Mouse (Mus musculus): ENCODE data around the gene Rpl24. TPM values are rescaled to one million over a fixed set of nuclear protein-coding genes. Genes with fewer than 3 reads are reported as not detected.

Gene Rpl24
- polyA plus RNA-seq (2014; fragmentation: Nextera tagmentation; extraction: Ambion mirVana) = 529 and 563 TPM in 2 replicates

DNA sequence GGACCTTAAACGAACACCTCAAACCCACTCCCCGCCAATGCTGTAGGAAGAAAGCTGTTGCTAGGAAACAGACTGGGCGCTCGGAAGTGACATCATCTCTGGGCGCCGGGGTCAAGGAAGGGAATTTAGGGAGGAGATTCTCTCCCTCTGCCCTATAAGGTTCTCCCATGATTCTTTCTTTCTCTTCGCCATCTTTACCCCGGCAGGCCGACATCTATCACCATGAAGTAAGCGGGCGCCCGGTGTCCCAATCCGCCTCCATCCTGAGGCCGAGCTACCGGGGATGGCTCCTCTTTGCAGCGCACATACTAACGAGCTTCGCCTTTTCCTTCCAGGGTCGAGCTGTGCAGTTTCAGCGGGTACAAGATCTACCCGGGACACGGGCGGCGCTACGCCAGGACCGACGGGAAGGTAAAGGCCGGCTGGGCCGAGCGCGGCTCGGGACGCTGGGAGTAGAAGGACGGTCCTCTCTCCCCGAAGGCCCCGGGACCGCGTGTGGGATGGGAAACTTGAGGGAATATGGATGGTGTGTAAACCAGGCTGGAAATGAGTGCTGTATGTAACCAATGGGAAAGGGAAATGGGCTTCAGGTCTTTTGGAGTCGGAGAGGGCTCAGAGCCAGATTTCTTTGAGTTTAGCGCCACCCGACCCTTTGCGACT is at the start of gene Rpl24:
TSS of gene Rpl24 (plus strand) at position 64 of the 660 bp plus-strand sequence.
- Histone ChIP-seq H3K27me3 (ENCODE audit: control insufficient read depth, insufficient read depth, low read length) (no peaks in the 10 kb centered on the region), H3K4me1 (ENCODE audit: control insufficient read depth, insufficient read depth, low read length) (peaks cover 5% of the 10 kb centered on the region; the same call in 1 of the 2 replicates), H3K9me3 (ENCODE audit: control insufficient read depth, low read length) (no peaks in the 10 kb centered on the region), H3K4me3 (ENCODE audit: low read depth, low read length) (peak within 1 kb of the TSS; percentile 55), H3K9ac (replicated peaks; ENCODE audit: low read depth, low read length) (peak within 1 kb of the TSS; percentile 68), H3K4me2 (ENCODE audit: low read depth, low read length) (peak within 1 kb of the TSS; percentile 94), H3K27ac (ENCODE audit: low read depth, low read length) (peak within 1 kb of the TSS; percentile 87), H3K36me3 (ENCODE audit: control insufficient read depth, insufficient read depth, low read length) (peaks cover 21% of the 10 kb centered on the region; the same call in 1 of the 2 replicates)
- peak; percentile 95 for ATAC-seq (ENCODE audit: low read depth)
- under 1% methylated on average over 42 of the region's 42 CpGs for WGBS

DNA sequence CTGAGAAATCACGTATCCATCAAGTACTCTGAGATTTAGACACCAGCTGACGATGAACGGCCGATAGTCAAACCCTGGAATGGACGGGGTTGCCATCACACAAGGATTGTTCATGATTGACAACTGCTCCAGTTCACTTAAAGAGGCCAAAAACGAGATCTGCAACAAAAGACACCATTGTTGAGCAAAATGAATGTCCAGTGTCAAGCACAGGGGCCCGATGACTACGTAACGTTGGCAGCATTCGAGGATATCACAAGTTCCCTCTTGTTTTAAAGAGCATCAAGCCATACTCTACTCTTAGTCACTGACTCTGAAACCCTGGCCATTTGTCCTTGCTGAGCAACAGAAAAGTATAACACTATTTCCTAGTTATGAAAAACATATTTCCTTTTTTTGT is 44.0 kb upstream of the Rpl24 start:
- Histone ChIP-seq H3K36me3 (ENCODE audit: control insufficient read depth, insufficient read depth, low read length) (peaks cover 8% of the 10 kb centered on the region), H3K4me2 (ENCODE audit: low read depth, low read length) (no peak overlapping the region), H3K9me3 (ENCODE audit: control insufficient read depth, low read length) (no peaks in the 10 kb centered on the region), H3K4me3 (ENCODE audit: low read depth, low read length) (no peak overlapping the region), H3K9ac (replicated peaks; ENCODE audit: low read depth, low read length) (no peak overlapping the region), H3K27ac (ENCODE audit: low read depth, low read length) (no peak overlapping the region), H3K4me1 (ENCODE audit: control insufficient read depth, insufficient read depth, low read length) (no peaks in the 10 kb centered on the region), H3K27me3 (ENCODE audit: control insufficient read depth, insufficient read depth, low read length) (no peaks in the 10 kb centered on the region)
- WGBS = 88% methylated on average over 10 of the region's 10 CpGs
- ATAC-seq (ENCODE audit: low read depth) = no peak

DNA sequence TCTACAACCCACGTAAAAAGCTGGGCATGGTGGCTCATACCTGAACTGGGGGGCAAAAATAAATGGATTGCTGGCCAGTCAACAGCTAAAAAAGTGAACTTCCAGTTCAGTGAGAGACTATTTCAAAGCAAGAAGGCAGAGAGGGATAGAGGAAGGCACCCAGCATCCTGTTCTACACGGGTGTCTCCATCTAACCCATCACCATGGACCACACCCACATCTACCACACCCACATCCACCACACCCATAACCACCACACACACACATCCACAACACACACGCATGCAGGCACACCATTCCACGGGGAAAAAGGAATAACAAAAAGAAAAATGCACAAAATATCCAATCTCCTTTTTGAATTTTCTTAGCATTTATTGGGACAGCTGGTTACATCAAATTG is 42.1 kb upstream of the Rpl24 start:
- no peaks in the 10 kb centered on the region for H3K9me3 ChIP-seq (ENCODE audit: control insufficient read depth, low read length)
- H3K27me3 ChIP-seq (ENCODE audit: control insufficient read depth, insufficient read depth, low read length) = no peaks in the 10 kb centered on the region
- WGBS = 99% methylated on average over 4 of the region's 4 CpGs
- no peak for ATAC-seq (ENCODE audit: low read depth)
- no peak overlapping the region for H3K27ac ChIP-seq (ENCODE audit: low read depth, low read length)
- H3K4me1 ChIP-seq (ENCODE audit: control insufficient read depth, insufficient read depth, low read length) = no peaks in the 10 kb centered on the region
- no peak overlapping the region for H3K9ac ChIP-seq (replicated peaks; ENCODE audit: low read depth, low read length)
- no peak overlapping the region for H3K4me2 ChIP-seq (ENCODE audit: low read depth, low read length)
- H3K4me3 ChIP-seq (ENCODE audit: low read depth, low read length) = no peak overlapping the region
- peaks cover 5% of the 10 kb centered on the region for H3K36me3 ChIP-seq (ENCODE audit: control insufficient read depth, insufficient read depth, low read length)

DNA sequence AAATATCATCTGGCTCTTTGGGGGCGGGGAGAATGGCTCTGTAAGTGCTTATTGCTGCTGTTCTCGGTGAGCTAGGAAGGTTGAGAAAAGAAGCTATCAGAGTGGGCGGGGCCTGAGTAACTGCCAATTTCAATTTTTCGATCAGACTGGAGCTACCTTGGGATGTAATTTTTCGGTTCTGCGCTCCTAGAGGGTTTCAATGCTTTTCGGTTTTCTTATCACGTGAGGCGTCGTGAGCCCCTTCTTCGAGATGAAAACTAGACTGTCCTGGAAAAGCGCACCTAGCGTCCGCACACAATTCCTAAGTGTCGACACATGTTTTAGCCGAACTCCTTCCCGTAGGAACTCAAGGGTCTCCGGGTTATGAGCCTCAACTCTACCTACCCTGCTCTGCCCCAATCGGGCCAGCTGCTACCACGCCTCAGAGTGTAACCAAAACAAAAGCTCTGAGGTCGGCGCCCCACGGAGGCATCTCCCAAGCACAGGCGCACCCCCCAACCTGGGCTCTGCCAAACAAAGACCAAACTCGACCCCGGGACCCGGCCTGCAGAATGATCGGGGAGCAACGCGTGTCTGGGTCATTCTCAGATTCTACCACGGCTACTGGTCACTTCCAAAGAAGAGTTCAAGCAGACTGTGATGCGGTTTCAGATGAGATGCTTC is 32.3 kb upstream of the Rpl24 start:
- Histone ChIP-seq H3K27ac (ENCODE audit: low read depth, low read length) (peak overlapping the region; percentile 63; the same call in 1 of the 2 replicates), H3K4me3 (ENCODE audit: low read depth, low read length) (peak overlapping the region; percentile 56), H3K27me3 (ENCODE audit: control insufficient read depth, insufficient read depth, low read length) (no peaks in the 10 kb centered on the region), H3K36me3 (ENCODE audit: control insufficient read depth, insufficient read depth, low read length) (peaks cover 3% of the 10 kb centered on the region; the same call in 1 of the 2 replicates), H3K4me1 (ENCODE audit: control insufficient read depth, insufficient read depth, low read length) (no peaks in the 10 kb centered on the region), H3K9me3 (ENCODE audit: control insufficient read depth, low read length) (no peaks in the 10 kb centered on the region), H3K9ac (replicated peaks; ENCODE audit: low read depth, low read length) (peak overlapping the region; percentile 60), H3K4me2 (ENCODE audit: low read depth, low read length) (peak overlapping the region; percentile 49)
- under 1% methylated on average over 32 of the region's 32 CpGs for WGBS
- peak; percentile 64 for ATAC-seq (ENCODE audit: low read depth)

DNA sequence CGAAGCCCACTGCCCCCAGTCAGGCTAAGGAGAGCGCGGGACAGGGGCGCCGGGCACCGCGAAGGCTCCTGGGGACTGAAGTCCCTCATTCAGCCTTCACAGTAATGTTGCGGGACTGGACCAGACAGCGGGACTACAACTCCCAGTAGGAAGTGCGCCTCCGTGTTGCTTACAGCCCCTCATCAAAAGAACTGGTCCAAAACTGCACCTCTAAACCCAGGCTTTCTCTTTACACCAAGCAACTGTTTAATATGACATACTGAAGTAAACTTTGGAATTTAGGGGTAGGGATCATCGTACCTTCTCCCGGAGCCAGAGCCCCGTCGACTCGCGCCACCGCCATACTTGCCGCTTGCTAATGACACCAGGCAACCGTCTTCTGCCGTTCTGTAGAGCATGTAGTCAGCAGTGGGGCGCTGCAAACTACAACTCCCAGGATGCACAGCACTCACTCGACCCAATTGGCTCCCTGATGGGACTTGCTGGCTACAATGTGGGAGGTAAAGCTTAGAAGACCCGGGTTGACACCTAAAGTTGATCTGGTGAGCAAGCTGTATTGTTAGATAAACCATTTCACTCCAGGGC is 31.5 kb upstream of the Rpl24 start, which contains the start of gene Cep97:
TSS of gene Cep97 (minus strand) at position 403 of the 585 bp plus-strand sequence.
- peak within 1 kb of the TSS; percentile 63; the same call in 1 of the 2 replicates for H3K27ac ChIP-seq (ENCODE audit: low read depth, low read length)
- no peaks in the 10 kb centered on the region for H3K36me3 ChIP-seq (ENCODE audit: control insufficient read depth, insufficient read depth, low read length)
- under 1% methylated on average over 24 of the region's 24 CpGs for WGBS
- peak within 1 kb of the TSS; percentile 60 for H3K9ac ChIP-seq (replicated peaks; ENCODE audit: low read depth, low read length)
- ATAC-seq (ENCODE audit: low read depth) = peak; percentile 99
- H3K4me3 ChIP-seq (ENCODE audit: low read depth, low read length) = peak within 1 kb of the TSS; percentile 56
- peak within 1 kb of the TSS; percentile 49 for H3K4me2 ChIP-seq (ENCODE audit: low read depth, low read length)
- no peaks in the 10 kb centered on the region for H3K9me3 ChIP-seq (ENCODE audit: control insufficient read depth, low read length)
- H3K27me3 ChIP-seq (ENCODE audit: control insufficient read depth, insufficient read depth, low read length) = no peaks in the 10 kb centered on the region
- no peaks in the 10 kb centered on the region for H3K4me1 ChIP-seq (ENCODE audit: control insufficient read depth, insufficient read depth, low read length)

DNA sequence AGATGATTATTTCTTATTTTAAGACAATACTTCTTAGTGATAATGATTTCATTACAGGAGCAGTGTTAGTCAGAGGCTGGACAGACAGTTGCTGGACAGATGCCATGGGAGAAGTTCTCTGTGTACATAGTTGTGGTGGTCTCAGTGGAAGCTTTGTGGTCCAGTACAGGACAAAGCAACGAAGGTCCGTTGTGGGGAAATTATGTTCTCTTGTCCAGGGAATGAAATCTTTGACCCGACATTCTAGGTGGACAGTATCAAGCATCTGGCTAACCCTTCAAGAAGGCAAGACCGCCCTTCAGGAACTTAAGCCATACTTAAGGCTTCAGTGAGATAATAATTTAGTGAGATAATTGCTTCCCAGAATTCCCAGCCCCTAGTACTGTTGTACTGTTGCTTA is 27.3 kb upstream of the Rpl24 start:
- Histone ChIP-seq H3K4me1 (ENCODE audit: control insufficient read depth, insufficient read depth, low read length) (no peaks in the 10 kb centered on the region), H3K4me2 (ENCODE audit: low read depth, low read length) (no peak overlapping the region), H3K36me3 (ENCODE audit: control insufficient read depth, insufficient read depth, low read length) (no peaks in the 10 kb centered on the region), H3K27ac (ENCODE audit: low read depth, low read length) (no peak overlapping the region), H3K9ac (replicated peaks; ENCODE audit: low read depth, low read length) (no peak overlapping the region), H3K9me3 (ENCODE audit: control insufficient read depth, low read length) (no peaks in the 10 kb centered on the region), H3K4me3 (ENCODE audit: low read depth, low read length) (no peak overlapping the region), H3K27me3 (ENCODE audit: control insufficient read depth, insufficient read depth, low read length) (no peaks in the 10 kb centered on the region)
- ATAC-seq (ENCODE audit: low read depth) = no peak
- 91% methylated on average over 4 of the region's 4 CpGs for WGBS

DNA sequence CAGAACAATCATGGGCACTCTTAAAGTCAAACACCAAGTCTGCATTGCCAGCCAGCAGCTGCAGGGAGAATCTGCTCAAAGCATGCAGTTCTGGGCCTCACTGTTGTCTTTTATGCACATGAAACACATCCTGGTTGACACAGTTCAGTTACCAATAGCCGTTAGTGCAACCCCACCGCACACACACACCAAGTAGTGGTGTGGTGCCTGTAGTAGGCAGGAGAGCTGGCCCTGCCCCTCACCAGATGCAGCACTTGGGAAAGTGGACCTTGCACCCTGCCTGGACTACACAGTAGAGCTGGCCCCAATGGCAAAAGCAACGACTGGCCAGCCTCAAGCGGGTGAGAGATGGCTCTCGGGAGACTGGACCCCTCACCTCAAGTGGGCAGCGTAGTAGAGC is 26.4 kb upstream of the Rpl24 start:
- no peak overlapping the region for H3K27ac ChIP-seq (ENCODE audit: low read depth, low read length)
- no peaks in the 10 kb centered on the region for H3K36me3 ChIP-seq (ENCODE audit: control insufficient read depth, insufficient read depth, low read length)
- H3K9me3 ChIP-seq (ENCODE audit: control insufficient read depth, low read length) = no peaks in the 10 kb centered on the region
- H3K4me3 ChIP-seq (ENCODE audit: low read depth, low read length) = no peak overlapping the region
- no peak for ATAC-seq (ENCODE audit: low read depth)
- no peak overlapping the region for H3K9ac ChIP-seq (replicated peaks; ENCODE audit: low read depth, low read length)
- no peaks in the 10 kb centered on the region for H3K27me3 ChIP-seq (ENCODE audit: control insufficient read depth, insufficient read depth, low read length)
- WGBS = 89% methylated on average over 6 of the region's 6 CpGs
- H3K4me1 ChIP-seq (ENCODE audit: control insufficient read depth, insufficient read depth, low read length) = no peaks in the 10 kb centered on the region
- no peak overlapping the region for H3K4me2 ChIP-seq (ENCODE audit: low read depth, low read length)

DNA sequence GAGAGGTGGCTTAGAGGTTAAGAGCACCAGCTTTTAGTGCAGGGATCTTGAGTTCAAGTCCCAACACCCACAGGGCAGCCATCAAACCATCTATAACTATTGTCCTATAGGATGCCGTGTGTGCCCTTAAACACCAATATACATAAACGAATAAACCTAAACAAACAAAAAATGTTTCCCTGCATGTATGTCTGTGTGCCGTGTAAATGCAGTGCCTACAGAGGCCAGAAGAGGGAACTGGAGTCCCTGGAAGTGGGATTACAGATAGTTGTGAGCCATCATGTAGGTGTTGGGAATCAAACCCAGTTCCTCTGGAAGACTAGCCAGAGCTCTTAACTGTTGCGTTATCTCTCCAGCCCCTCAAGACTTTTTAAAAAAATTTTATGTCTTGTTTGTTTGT is 25.3 kb upstream of the Rpl24 start:
- no peak overlapping the region for H3K4me2 ChIP-seq (ENCODE audit: low read depth, low read length)

DNA sequence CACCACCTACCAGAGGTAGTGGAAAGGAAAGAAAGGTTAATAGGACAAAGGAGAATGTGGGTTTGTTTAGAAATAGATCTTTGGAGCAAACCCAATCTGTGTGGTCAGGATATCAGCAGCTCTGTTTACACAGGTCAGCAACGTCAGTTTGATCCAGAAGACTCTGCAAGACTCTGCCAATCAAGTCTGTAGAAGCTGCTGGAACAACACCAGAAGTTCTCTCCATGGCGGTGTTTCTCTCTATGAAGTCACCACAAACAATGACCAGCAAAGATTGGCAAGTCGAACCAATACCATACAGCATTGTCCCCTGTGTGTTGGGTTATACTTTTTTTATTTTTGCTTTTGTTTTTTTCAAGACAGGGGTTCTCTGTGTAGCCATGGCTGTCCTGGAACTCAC is 18.8 kb upstream of the Rpl24 start:
- Histone ChIP-seq H3K27me3 (ENCODE audit: control insufficient read depth, insufficient read depth, low read length) (no peaks in the 10 kb centered on the region), H3K27ac (ENCODE audit: low read depth, low read length) (no peak overlapping the region), H3K9me3 (ENCODE audit: control insufficient read depth, low read length) (no peaks in the 10 kb centered on the region), H3K4me3 (ENCODE audit: low read depth, low read length) (no peak overlapping the region), H3K9ac (replicated peaks; ENCODE audit: low read depth, low read length) (no peak overlapping the region), H3K36me3 (ENCODE audit: control insufficient read depth, insufficient read depth, low read length) (no peaks in the 10 kb centered on the region), H3K4me1 (ENCODE audit: control insufficient read depth, insufficient read depth, low read length) (no peaks in the 10 kb centered on the region), H3K4me2 (ENCODE audit: low read depth, low read length) (no peak overlapping the region)
- 85% methylated on average over 3 of the region's 3 CpGs for WGBS
- ATAC-seq (ENCODE audit: low read depth) = no peak

More for the DNA sequence above, 25.3 kb upstream of the Rpl24 start:
- ATAC-seq (ENCODE audit: low read depth) = no peak
- no peaks in the 10 kb centered on the region for H3K36me3 ChIP-seq (ENCODE audit: control insufficient read depth, insufficient read depth, low read length)
- 93% methylated on average over 4 of the region's 4 CpGs for WGBS
- H3K9me3 ChIP-seq (ENCODE audit: control insufficient read depth, low read length) = no peaks in the 10 kb centered on the region
- no peak overlapping the region for H3K27ac ChIP-seq (ENCODE audit: low read depth, low read length)
- H3K4me1 ChIP-seq (ENCODE audit: control insufficient read depth, insufficient read depth, low read length) = no peaks in the 10 kb centered on the region
- no peak overlapping the region for H3K4me3 ChIP-seq (ENCODE audit: low read depth, low read length)
- H3K27me3 ChIP-seq (ENCODE audit: control insufficient read depth, insufficient read depth, low read length) = no peaks in the 10 kb centered on the region
- H3K9ac ChIP-seq (replicated peaks; ENCODE audit: low read depth, low read length) = no peak overlapping the region

Data from neural tube, embryonic 14.5 days (tissue).